Mouse (Mus musculus): ENCODE results near the gene Pid1. TPM values are rescaled to one million over a fixed set of nuclear protein-coding genes. Genes with fewer than 3 reads are reported as not detected.
A peak's percentile ranks its signal among the peaks of the same experiment; 100 is the strongest.
"Not testable (repeated sequence)": the region's sequence is repeated elsewhere in the genome, so short reads cannot be mapped to it uniquely, and the experiment has no call there.

Pid1 gene
- total RNA-seq, 2 experiments from 2014 or later, result 21.3 to 23.8 TPM

- DNase-seq (ENCODE audit: low spot score in 2 of 2), result no peak
Measured at GRCm38 (mm10) chr1:84278359-84279255, 85.4 kb downstream of the Pid1 start.

DNA sequence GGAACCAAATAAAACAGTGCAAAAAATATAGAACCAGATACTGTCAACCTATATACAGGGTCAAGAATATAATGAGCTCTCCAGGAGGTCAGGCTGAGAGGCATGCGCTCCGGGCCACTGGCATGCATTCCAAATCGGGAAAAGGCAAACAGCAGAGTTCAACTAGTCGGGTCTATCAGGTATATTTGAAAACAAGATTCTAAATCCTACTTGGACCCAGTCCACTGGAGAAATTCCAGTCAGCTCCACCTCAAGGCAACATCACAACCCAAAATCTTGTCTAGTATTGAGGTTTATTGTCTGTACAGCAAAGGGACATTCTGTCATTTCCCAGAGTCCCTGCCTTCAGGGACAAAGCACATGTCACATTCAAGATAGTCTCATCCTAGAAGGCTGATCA lies 91.0 kb downstream of the Pid1 start:
- DNase-seq (ENCODE audit: low spot score in 2 of 2), result no peak

- DNase-seq (ENCODE audit: low spot score in 2 of 2), result no peak
Measured at GRCm38 (mm10) chr1:84271712-84272200, 92.2 kb downstream of the Pid1 start.

GRCm38 (mm10) chr1:84257656-84258055 lies 106.3 kb downstream of the Pid1 start:
- no peak for DNase-seq (ENCODE audit: low spot score in 2 of 2)

- DNase-seq (ENCODE audit: low spot score in 2 of 2), result no peak
Measured at GRCm38 (mm10) chr1:84254361-84254760, 109.6 kb downstream of the Pid1 start.

DNA sequence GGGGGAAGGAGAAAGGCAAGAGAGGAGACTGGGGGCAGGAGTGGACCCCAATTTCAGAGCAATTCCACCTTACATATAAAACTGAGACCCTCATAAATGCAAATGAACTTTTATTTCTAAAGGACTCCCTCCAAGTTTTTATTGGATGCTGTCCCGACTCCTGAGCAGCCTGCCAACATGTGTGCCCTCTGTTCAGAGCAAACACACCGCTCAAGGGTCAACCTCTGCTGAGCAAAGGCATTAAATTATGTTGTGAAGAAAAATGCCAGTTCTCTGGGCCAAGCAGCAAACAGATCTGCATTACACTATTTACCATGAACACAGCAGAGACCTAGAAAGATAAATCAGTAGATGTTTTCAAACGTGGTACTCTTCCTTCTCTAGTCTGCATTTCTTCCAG lies 110.1 kb downstream of the Pid1 start:
- DNase-seq (ENCODE audit: low spot score in 2 of 2), result peak in 1 of 2 experiments; percentile 18

- no peak for DNase-seq (ENCODE audit: low spot score in 2 of 2)
Measured at GRCm38 (mm10) chr1:84251205-84251604, 112.8 kb downstream of the Pid1 start.

DNA sequence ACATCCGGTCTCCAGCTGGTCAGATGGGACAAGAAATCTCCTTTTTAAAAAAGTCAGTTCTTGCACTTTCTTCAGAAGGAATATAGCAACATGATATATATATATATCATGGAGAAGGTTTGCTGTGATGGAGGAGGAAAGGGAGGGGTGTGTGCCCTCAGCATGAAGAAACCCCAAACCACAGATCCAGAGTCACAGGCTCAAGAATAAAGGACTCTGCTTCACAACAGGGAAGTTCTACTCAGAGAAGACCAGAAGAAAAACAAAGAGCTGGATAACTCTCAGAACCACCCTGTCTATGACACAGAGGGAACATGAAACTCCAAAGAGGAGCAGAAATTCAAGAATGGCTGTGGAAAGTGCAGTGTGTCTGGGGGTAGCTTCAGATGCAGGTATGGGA lies 113.2 kb downstream of the Pid1 start:
- DNase-seq (ENCODE audit: low spot score in 2 of 2), result no peak

DNA sequence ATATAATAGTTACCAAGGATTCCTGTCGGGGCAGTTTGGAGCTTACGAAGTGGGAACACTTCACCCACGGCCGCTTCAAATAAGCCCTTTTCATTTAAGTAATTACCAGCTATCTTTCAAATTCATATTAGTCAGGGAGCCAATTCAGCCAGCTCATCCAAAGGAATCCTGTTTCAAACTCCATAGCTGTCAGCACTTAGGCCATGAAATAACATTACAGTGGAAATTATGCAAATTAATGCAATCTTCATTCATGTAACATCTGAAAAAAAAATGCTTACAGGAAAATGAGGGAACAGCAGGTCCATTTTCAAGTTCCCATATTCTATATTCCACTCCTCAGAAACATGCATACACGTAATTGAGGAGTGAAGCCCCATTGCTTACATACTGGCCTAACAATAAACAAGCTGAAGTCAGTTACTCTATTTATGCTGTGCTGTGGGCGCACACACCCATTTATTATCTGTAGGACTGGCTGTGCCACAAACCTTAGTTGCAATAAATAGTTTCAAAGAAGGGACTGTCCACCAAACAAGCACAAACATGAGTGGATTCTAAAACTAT lies 114.1 kb downstream of the Pid1 start:
- DNase-seq (ENCODE audit: low spot score in 2 of 2), result no peak

- peak in 1 of 2 experiments; percentile 26 for DNase-seq (ENCODE audit: low spot score in 2 of 2)
Measured at GRCm38 (mm10) chr1:84247111-84247510, 116.9 kb downstream of the Pid1 start.

DNA sequence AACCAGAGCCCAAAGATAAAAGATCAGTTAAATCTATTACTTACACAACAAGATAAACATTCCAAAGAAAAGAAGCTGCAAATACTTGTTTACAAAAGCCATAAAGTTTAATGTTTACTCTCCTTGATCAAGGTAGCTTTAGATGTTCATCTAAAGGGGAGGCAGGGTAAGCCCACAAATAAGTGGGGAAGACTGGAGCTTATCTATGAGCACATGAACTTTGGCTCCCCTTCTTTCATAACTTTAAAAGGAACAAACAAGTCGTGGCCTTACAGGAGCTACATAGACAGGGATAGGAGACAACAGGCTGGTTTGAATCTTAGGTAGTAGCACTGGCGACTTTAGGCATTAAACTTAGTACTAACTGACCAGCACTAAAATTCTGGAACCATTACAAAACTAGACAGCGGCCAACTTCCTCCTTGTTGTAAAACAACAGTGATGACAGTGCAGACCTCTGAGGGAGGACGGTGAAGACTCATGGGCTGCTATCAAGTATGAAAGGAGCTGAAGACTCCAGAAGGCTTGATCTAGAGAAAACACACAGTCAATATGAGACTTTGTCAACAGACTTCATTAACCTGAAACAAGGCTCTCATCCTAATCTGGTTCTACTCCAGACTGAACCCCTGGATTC lies 122.7 kb downstream of the Pid1 start:
- DNase-seq (ENCODE audit: low spot score in 2 of 2), result no peak

DNA sequence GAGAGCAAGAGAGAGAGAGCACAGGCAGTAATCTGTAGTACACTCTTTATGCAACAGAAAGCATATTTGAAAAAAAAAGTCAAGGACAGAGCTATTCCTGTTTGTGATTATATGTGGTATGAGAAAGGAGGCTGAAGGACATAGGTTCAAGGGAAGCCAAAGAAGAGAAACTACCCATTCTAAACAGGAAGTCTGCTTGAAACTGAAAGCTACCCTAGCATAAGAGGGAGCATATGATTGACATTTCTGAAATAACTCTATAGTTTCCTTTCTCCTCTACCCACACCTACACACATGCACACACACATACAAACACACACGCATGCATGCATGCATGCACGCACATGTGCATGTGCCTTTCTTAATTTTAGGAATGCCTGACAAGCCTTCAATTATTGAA lies 123.8 kb downstream of the Pid1 start:
- no peak for DNase-seq (ENCODE audit: low spot score in 2 of 2)

- no peak for DNase-seq (ENCODE audit: low spot score in 2 of 2)
Measured at GRCm38 (mm10) chr1:84230431-84230830, 133.5 kb downstream of the Pid1 start.

DNA sequence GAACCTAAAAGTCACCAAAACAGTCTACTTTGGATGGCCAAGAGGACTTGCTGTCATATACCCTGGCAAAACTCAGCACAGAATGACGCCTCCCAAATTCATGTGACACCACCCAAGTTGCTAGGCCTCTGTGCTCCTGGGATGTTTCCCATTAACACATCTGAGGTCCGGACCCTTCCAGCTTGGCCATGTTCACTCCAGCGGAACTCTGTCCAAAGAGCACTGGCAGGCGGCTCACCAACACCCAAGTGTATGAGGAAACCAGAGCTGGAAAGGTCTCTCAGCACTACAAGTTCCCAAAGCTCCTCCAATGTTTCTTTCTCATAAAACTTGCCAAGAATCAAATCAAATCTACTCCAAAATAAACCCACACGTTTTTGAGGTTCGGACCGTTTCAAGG lies 138.4 kb downstream of the Pid1 start:
- no peak for DNase-seq (ENCODE audit: low spot score in 2 of 2)

DNA sequence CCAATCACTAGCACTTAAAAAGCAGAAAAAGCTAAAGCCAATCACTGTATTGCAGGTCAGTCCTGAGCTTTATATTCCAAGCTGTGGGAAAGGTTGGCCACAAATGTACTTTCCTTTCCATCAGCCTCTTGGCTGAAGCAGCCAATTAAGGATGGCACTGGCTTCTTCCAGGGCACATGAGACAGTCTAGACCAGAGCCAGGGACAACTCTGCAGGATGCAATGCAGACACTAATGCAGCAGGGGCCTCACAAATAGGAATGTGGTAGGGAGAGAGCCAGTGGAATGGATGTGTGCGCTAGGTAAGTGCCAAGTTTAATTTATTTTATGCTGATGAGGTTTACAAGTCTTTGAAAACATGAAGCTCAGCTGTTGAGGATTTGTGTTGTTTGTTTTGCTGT lies 141.9 kb downstream of the Pid1 start:
- no peak for DNase-seq (ENCODE audit: low spot score in 2 of 2)

DNA sequence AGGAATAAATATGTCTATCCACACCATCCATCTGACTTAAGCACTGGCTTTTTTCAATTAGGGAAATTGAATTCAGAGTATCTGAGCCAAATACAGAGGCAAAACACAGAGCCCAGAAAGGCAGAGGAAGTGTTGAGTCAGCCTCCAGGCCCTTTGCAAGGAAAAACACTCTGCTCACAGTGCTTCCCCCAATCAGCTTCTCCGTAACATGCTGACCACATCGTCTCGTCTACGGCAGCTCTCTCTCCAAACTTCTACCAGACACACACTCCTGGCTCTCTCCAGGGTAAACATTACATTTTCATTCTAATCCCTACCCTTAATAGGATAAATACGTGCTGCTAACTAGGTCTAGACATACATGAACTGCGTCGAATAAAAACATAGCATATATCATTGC lies 145.4 kb downstream of the Pid1 start:
- DNase-seq (ENCODE audit: low spot score in 2 of 2), result no peak

GRCm38 (mm10) chr1:84217777-84218176 lies 146.2 kb downstream of the Pid1 start:
- DNase-seq (ENCODE audit: low spot score in 2 of 2), result no peak

GRCm38 (mm10) chr1:84211507-84211906 lies 152.5 kb downstream of the Pid1 start:
- DNase-seq (ENCODE audit: low spot score in 2 of 2), result no peak

- DNase-seq (ENCODE audit: low spot score in 2 of 2), result not testable (repeated sequence)
Measured at GRCm38 (mm10) chr1:84205746-84206145, 158.2 kb downstream of the Pid1 start.

GRCm38 (mm10) chr1:84203494-84203893 lies 160.5 kb downstream of the Pid1 start:
- DNase-seq (ENCODE audit: low spot score in 2 of 2), result no peak

DNA sequence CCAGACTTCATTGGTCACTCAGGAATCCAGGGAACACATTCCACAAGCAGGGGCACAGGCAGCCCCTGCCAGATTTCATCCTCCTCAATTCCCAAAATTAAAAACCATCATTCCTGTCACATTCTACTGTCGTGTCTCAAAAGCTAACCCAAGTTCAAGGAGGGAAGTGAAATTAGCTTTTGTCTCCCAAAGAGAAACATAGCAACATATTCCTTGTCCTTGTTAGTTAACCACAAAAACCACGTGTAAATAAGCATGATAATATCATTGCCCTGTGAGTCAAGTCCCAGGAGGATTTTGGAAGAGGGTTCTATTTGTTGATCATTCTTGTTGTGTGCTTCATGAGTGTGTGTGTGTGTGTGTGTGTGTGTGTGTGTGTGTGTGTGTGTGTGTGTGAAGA lies 164.1 kb downstream of the Pid1 start:
- DNase-seq (ENCODE audit: low spot score in 2 of 2), result no peak

DNA sequence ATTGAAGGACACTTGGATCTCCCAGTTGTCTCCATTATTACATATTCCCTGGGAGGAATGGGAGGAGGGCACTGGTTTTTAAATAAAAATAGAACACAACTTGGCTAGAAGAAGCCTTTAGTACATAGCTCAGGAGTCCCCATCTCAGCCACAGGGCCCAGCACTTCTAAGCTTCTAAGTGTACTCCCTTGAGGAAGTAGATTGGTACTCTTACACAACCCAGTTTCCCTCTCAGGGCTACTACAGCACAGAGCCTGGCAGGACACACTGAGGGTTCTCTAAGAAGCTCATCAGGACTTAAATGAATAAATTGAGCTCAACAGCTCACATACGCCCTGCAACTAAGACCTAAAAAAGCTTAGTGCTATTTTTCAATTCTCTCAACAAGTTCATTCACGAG lies 165.1 kb downstream of the Pid1 start:
- no peak for DNase-seq (ENCODE audit: low spot score in 2 of 2)
